Mouse (Mus musculus) limb, embryonic 12.5 days (tissue): Measurements from ENCODE around the gene Slx4ip. TPM values are rescaled to one million over a fixed set of nuclear protein-coding genes. Genes with fewer than 3 reads are reported as not detected.

Source experiments
- ATAC-seq: fragments of 200-750 bp; cut with Nextera tagmentation; 2 replicates; pipeline ENCODE4 v1.8.0; 2017; ENCODE audit warnings: low read depth, moderate TSS enrichment; ENCODE audit not compliant: insufficient number of reproducible peaks, insufficient read depth, low FRiP score, low TSS enrichment
- H3K27ac ChIP-seq: fragments of 300-500 bp; sonication (generic); 2 replicates; pipeline ENCODE4 v1.5.1; 2016; ENCODE audit warnings: mild to moderate bottlenecking, moderate library complexity
- H3K27me3 ChIP-seq: fragments of 300-500 bp; sonication (generic); 2 replicates; pipeline ENCODE4 v1.6.1; 2016; ENCODE audit warnings: mild to moderate bottlenecking, moderate library complexity
- H3K36me3 ChIP-seq: fragments of 300-500 bp; sonication (generic); 2 replicates; pipeline ENCODE4 v1.6.1; 2016; ENCODE audit warnings: mild to moderate bottlenecking, moderate library complexity
- H3K4me1 ChIP-seq: fragments of 300-500 bp; sonication (generic); replicated peaks from 2 replicates; pipeline ENCODE4 v1.6.1; 2016
- H3K4me2 ChIP-seq: fragments of 300-500 bp; sonication (generic); 2 replicates; pipeline ENCODE4 v1.6.1; 2016; ENCODE audit warnings: mild to moderate bottlenecking, moderate library complexity
- H3K4me3 ChIP-seq: fragments of 300-500 bp; sonication (generic); replicated peaks from 2 replicates; pipeline ENCODE4 v1.5.1; 2016; ENCODE audit warnings: mild to moderate bottlenecking
- H3K9ac ChIP-seq: fragments of 300-500 bp; sonication (generic); replicated peaks from 2 replicates; pipeline ENCODE4 v1.6.1; 2016; ENCODE audit warnings: mild to moderate bottlenecking, moderate library complexity
- H3K9me3 ChIP-seq: fragments of 300-500 bp; sonication (generic); 2 replicates; pipeline ENCODE4 v1.6.1; 2016; ENCODE audit warnings: mild to moderate bottlenecking, moderate library complexity
- WGBS: fragments of 180-500 bp; shearing (Covaris S2); methylation state at CpG from one replicate; pipeline ENCODE4 v1.1.7; 2016; 5-methylcytosine and 5-hydroxymethylcytosine counted together
- polyA plus RNA-seq: library from polyadenylated mRNA; unstranded; fragments of >200 nt; fragmentation: Nextera tagmentation; extraction: Ambion mirVana; gene quantifications from 2 replicates; pipeline ENCODE4 v1.2.1, GENCODE M21; 2016

Gene Slx4ip
- polyA plus RNA-seq, 1 experiment from 2014 or later = 9.0 TPM

DNA sequence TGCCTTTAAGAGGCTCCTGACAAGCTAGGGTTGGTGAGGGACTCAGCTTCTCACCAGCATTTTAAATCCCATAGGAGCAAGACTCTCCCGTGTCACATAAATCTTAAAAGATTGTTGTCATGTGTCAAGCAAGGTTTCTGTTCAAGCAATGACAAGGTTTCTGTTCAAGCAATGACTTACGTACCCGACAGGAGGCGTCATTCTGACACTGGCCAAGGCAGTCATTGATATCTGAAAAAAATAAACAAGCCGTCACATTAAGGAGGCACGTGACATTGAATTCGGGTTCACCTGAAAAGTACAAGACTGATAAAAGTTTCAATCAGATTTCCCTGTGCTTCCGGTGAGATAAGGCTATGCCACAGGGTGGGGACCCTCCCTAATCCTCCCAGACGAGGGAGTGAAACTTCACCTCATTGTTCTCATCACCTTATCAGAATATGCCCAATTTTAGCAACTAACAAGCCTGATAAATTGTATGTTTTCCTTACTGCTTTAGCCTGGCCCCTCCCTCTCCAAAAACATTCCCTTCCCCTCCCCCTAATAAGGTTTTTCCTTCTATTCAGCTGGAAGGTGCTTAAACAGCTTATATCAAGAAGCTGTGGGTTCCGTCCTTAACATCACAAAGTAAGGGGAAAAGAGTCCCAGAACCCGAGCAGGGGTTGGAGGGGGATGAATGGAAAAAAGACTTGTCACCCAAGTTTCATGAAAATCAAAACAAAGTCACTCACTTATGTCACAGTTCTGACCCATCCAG lies 200.9 kb downstream of the Slx4ip start:
- ATAC-seq = no peak
- Histone ChIP-seq H3K4me2 (no peak overlapping the region), H3K9me3 (no peaks in the 10 kb centered on the region), H3K4me3 (no peak overlapping the region), H3K9ac (no peak overlapping the region), H3K36me3 (peaks cover 84% of the 10 kb centered on the region), H3K4me1 (peaks cover 36% of the 10 kb centered on the region), H3K27me3 (no peaks in the 10 kb centered on the region; the same call in 1 of the 2 replicates), H3K27ac (no peak overlapping the region)
- whole genome bisulfite sequencing = 79% methylated on average over 11 of the region's 11 CpGs

DNA sequence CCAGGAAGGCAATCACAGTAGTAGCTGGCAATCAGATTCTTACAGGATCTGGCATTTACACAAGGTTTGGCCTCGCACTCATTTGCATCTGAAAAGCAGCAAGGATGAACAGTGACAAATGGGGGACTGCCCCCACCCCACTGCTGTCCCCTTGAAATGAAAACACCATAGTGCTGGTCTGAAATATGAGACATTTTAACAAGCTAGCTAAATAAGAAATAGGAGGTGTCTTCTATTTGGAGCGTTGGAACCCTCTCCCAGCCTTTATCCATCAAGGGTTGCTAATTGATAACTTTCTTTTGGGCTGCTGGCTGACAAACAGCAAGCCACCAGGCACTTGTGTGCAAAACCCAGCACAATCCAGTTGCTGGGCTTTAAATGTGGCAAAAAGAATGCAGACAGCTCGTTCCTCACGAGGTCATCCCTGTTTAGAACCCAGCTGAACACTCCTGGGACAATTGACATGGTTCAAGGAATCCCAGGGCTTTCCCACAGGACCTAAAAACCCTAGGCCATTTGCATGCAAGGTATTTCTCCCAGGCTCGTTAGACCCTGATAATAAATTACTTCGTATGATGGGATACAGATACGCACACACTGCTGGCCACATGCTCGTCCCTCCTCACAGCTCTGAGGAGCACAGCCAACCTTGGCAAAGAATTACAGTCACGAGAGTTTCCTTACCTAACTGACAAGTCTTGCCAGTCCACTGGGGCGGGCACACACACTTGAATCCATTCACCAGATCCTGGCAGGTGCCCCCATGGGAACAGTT lies 201.7 kb downstream of the Slx4ip start:
- Histone ChIP-seq H3K27me3 (no peaks in the 10 kb centered on the region; the same call in 1 of the 2 replicates), H3K9me3 (no peaks in the 10 kb centered on the region), H3K4me1 (peaks cover 36% of the 10 kb centered on the region), H3K4me2 (no peak overlapping the region), H3K27ac (no peak overlapping the region), H3K4me3 (no peak overlapping the region), H3K36me3 (peaks cover 82% of the 10 kb centered on the region), H3K9ac (no peak overlapping the region)
- WGBS = 48% methylated on average over 10 of the region's 10 CpGs
- ATAC-seq = no peak

DNA sequence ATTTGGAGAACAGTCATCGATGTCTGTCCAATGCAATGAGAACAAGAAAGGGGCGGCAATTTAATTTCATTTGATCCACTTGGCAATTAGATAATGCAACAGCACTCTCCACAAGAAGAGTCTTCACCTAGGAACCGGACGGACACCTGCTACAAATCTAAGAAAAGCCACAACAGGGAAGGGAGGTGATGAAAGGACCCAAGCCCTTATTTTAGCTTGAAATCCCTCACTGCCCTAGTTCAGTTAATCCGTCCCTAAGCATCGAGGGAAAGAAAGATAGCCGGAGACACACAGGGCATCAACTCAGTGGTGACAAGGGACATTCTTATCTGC lies 202.2 kb downstream of the Slx4ip start:
- peaks cover 36% of the 10 kb centered on the region for H3K4me1 ChIP-seq

DNA sequence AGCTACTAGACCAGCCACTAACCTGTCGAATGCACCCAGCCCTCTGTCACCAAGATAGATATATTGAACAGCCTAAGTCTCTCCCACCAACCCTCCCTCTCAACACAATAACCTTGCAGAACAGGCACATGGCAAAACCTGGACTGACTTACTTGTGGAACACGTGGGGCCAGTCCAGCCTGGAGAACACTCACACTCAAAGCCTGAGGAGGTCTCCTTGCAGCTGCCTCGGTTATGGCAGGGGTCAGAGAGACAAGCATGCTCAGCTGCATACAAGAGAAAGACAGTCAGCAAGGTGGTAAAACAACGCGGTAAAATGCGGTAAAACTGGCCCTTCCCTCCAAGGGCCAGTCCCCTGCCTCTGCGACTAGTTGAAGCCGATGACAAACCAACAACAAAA lies 203.3 kb downstream of the Slx4ip start:
- H3K36me3 ChIP-seq = peaks cover 84% of the 10 kb centered on the region
- ATAC-seq = no peak
- H3K4me1 ChIP-seq = peaks cover 42% of the 10 kb centered on the region
- 74% methylated on average over 8 of the region's 8 CpGs for WGBS
- H3K27ac ChIP-seq = no peak overlapping the region
- no peak overlapping the region for H3K4me2 ChIP-seq
- no peaks in the 10 kb centered on the region; the same call in 1 of the 2 replicates for H3K27me3 ChIP-seq
- H3K9ac ChIP-seq = no peak overlapping the region
- no peaks in the 10 kb centered on the region for H3K9me3 ChIP-seq
- no peak overlapping the region for H3K4me3 ChIP-seq

More for the DNA sequence above, 202.2 kb downstream of the Slx4ip start:
- Histone ChIP-seq H3K9me3 (no peaks in the 10 kb centered on the region), H3K4me2 (no peak overlapping the region), H3K4me3 (no peak overlapping the region), H3K36me3 (peaks cover 82% of the 10 kb centered on the region), H3K27ac (no peak overlapping the region), H3K9ac (no peak overlapping the region), H3K27me3 (no peaks in the 10 kb centered on the region; the same call in 1 of the 2 replicates)
- 81% methylated on average over 7 of the region's 7 CpGs for WGBS
- ATAC-seq = no peak

- peaks cover 56% of the 10 kb centered on the region for H3K4me1 ChIP-seq
- H3K27me3 ChIP-seq = no peaks in the 10 kb centered on the region
- no peak overlapping the region for H3K4me2 ChIP-seq
- no peak overlapping the region for H3K4me3 ChIP-seq
- WGBS = 11% methylated on average over 4 of the region's 5 CpGs
- peak overlapping the region; percentile 19; the same call in 1 of the 2 replicates for H3K27ac ChIP-seq
- H3K36me3 ChIP-seq = peaks cover 68% of the 10 kb centered on the region
- H3K9me3 ChIP-seq = no peaks in the 10 kb centered on the region
- ATAC-seq = no peak
- H3K9ac ChIP-seq = no peak overlapping the region
Measured at GRCm38 (mm10) chr2:137096981-137097460, 206.0 kb downstream of the Slx4ip start.

DNA sequence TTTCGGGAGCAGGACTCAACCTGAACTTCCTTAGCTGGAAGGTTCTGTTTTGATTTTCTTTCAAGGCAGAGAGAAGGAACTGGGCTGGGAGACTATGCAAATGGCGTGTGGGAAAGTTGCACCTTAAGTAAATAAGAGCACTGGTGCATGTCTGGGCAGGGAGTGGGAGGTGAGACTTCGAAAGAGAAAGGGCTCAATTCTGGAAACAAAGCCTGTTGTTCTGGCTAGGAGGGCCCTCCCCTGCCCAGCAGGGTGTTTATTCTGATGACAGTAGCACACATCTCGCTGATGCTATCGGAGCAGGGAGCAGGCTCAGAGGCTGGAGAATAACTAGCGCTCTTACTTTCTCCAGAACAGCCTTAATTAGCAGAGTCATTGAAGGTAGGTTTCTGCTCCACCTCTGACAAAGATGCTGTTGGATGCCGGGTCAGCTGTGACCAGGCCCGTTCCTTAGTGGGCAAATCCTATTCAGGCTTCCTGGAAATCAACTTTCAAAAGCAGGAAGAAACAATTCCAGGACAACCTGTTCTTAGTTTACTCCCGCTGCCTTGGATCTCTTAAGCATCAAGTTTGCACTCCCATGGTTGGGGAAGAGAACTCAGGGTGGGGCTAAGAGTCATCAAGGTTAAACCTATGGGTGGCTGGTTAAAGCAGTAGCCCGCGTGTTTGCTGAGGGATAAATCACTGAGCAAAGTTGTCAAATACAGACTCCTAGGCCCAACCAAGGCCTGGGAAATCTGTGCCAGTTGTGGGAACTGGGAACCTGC lies 207.4 kb downstream of the Slx4ip start:
- peaks cover 52% of the 10 kb centered on the region for H3K4me1 ChIP-seq
- H3K4me3 ChIP-seq = no peak overlapping the region
- ATAC-seq = no peak
- no peak overlapping the region for H3K4me2 ChIP-seq
- H3K36me3 ChIP-seq = peaks cover 60% of the 10 kb centered on the region
- WGBS = 34% methylated on average over 11 of the region's 11 CpGs
- no peaks in the 10 kb centered on the region for H3K27me3 ChIP-seq
- H3K27ac ChIP-seq = no peak overlapping the region
- no peaks in the 10 kb centered on the region for H3K9me3 ChIP-seq
- H3K9ac ChIP-seq = no peak overlapping the region

- H3K36me3 ChIP-seq = peaks cover 59% of the 10 kb centered on the region
- H3K4me2 ChIP-seq = no peak overlapping the region
- peaks cover 52% of the 10 kb centered on the region for H3K4me1 ChIP-seq
- no peak overlapping the region for H3K27ac ChIP-seq
- 8% methylated on average over 6 of the region's 6 CpGs for WGBS
- no peaks in the 10 kb centered on the region for H3K27me3 ChIP-seq
- H3K4me3 ChIP-seq = no peak overlapping the region
- ATAC-seq = no peak
- H3K9ac ChIP-seq = no peak overlapping the region
- no peaks in the 10 kb centered on the region for H3K9me3 ChIP-seq
Measured at GRCm38 (mm10) chr2:137099211-137099734, 208.3 kb downstream of the Slx4ip start.

DNA sequence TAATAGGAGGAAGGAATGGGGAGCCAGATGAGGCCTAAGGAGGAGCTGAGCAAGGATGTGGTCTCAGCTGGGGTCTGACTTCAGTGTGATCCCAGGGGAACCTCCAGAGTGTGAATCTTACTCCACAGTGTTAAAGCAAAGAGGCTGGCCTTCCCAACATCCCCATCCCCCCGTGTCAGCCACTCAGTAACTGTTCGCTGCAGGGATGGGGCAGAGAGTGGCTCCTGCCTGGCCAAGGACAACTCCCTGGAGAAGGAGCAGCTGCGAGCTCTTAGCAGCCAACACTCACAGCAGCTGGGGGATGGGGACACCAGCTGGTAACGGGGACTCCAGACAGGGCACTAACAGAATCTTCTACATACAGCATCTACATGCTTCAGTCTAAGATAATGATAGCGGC lies 210.1 kb downstream of the Slx4ip start:
- peaks cover 64% of the 10 kb centered on the region for H3K36me3 ChIP-seq
- no peak overlapping the region for H3K27ac ChIP-seq
- ATAC-seq = no peak
- H3K4me2 ChIP-seq = no peak overlapping the region
- WGBS = 36% methylated on average over 5 of the region's 5 CpGs
- no peak overlapping the region for H3K4me3 ChIP-seq
- H3K4me1 ChIP-seq = peaks cover 46% of the 10 kb centered on the region
- H3K27me3 ChIP-seq = 0 out of 2 replicates have a peak, but pooled peaks cover 1% of the 10 kb centered on the region
- no peaks in the 10 kb centered on the region for H3K9me3 ChIP-seq
- H3K9ac ChIP-seq = no peak overlapping the region

- WGBS = 82% methylated on average over 4 of the region's 4 CpGs
- Histone ChIP-seq H3K36me3 (peaks cover 35% of the 10 kb centered on the region), H3K27me3 (0 out of 2 replicates have a peak, but pooled peaks cover 3% of the 10 kb centered on the region), H3K4me1 (peaks cover 56% of the 10 kb centered on the region), H3K4me2 (no peak overlapping the region), H3K27ac (no peak overlapping the region), H3K4me3 (no peak overlapping the region), H3K9ac (no peak overlapping the region), H3K9me3 (no peaks in the 10 kb centered on the region)
- ATAC-seq = no peak
Measured at GRCm38 (mm10) chr2:137107203-137107602, 216.2 kb downstream of the Slx4ip start.

DNA sequence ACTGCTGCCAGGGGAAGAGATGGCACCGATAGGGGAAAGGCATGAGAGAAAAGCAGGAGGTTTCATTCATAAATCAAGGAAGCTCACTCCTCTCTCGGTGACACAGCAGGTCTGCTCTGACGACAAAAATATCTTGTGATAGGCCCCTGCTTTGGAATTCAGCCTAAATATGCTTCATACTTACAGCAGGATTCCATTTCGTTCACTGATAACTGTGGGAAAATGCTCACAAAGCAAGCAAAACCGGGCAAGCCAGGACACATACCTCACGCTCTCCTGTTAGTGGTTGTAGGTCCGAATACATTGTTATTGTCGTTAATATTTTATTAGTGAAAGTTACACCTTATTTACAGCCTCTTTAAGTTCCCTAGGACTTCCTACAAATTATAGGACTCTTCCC lies 216.9 kb downstream of the Slx4ip start:
- WGBS = 41% methylated on average over 8 of the region's 8 CpGs
- peaks cover 34% of the 10 kb centered on the region for H3K36me3 ChIP-seq
- 0 out of 2 replicates have a peak, but pooled peaks cover 3% of the 10 kb centered on the region for H3K27me3 ChIP-seq
- H3K4me1 ChIP-seq = peaks cover 63% of the 10 kb centered on the region
- ATAC-seq = no peak
- H3K9ac ChIP-seq = no peak overlapping the region
- no peaks in the 10 kb centered on the region for H3K9me3 ChIP-seq
- H3K4me3 ChIP-seq = no peak overlapping the region
- H3K4me2 ChIP-seq = no peak overlapping the region
- no peak overlapping the region for H3K27ac ChIP-seq
